Mouse (Mus musculus) frontal cortex, adult (tissue): ENCODE data around the gene Nos3.

Source experiments
- ATAC-seq: cut with Nextera tagmentation; 2 replicates; pipeline ENCODE4 v1.9.2; 2017; ENCODE audit warnings: mild to moderate bottlenecking, moderate library complexity, mixed read lengths; ENCODE audit not compliant: low TSS enrichment

The Nos3 gene

DNA sequence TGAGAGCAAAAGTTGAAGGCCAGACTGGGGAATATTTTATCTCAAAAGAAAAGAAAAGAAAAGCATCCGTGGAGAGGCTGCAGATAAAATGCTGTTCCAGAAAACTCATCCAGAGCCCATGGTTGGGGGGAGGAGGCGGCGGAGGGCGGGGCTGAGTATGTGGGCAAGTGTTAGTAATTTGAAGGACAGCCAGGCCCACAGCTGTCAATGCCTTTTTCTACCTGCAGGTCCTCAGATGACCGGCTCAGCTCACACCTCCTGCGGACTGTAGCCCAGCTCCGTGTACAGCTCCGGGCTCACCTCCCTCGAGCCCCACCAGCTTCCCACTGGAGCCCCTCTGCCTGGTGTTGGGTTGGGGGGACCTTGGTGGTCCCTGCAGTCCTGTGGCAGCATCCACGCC, 35.1 kb downstream of the Nos3 start:
- ATAC-seq: no peak

GRCm38 (mm10) chr5:24400362-24400761, 35.8 kb downstream of the Nos3 start:
- ATAC-seq: no peak

DNA sequence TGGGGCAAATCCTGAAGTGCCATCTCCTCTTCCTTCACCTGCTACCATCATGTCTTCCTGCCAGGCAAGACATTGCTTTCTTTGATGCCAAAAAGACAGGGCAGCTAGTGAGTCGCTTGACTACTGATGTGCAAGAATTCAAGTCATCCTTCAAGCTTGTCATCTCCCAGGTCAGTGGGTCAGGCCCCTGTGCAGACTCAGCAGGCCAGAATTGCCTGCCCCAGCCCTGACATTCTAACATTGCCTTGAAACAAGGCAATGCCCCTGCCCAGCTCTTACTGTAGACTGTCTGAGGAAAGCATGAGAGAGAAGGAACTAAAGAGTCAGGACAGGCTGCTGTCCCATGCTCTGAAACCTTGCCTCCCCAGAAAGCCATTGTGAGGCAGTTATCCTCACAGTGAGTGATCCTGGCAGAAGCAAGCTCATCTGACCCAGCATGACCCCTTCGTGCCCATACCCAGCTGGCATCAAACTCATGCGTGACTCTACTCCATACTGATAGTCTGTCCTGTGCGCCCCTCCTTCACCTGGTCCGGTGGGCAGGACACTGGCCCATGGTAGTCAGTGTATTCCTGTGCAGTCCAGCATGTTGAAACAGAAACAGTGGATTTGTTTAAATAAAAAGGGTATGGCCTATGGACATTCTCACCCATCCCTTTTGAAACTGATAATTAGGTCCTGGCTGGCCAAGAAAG, 36.4 kb downstream of the Nos3 start:
- no peak for ATAC-seq

DNA sequence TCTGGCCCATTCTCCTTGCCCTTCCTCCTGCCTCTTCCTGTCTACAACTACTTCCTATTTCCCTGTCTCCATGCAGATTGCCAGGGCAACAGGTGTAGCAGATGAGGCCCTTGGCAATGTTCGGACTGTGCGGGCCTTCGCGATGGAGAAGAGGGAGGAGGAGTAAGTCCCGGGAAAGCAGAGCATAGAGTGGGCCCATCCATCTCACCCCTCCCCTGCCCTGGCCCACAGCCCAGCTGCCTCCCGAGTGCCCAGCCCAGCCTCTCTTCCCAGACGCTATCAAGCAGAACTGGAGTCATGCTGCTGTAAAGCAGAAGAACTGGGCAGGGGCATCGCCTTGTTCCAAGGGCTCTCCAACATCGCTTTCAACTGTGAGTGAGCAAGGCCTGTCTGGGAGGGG, 37.4 kb downstream of the Nos3 start:
- ATAC-seq: peak; percentile 10; the same call in 1 of the 2 replicates

GRCm38 (mm10) chr5:24404594-24405360, 40.2 kb downstream of the Nos3 start:
- peak; percentile 42 for ATAC-seq

GRCm38 (mm10) chr5:24405389-24405876, 40.8 kb downstream of the Nos3 start:
- no peak for ATAC-seq

- no peak for ATAC-seq
Observed at GRCm38 (mm10) chr5:24408651-24409050, 44.0 kb downstream of the Nos3 start.

DNA sequence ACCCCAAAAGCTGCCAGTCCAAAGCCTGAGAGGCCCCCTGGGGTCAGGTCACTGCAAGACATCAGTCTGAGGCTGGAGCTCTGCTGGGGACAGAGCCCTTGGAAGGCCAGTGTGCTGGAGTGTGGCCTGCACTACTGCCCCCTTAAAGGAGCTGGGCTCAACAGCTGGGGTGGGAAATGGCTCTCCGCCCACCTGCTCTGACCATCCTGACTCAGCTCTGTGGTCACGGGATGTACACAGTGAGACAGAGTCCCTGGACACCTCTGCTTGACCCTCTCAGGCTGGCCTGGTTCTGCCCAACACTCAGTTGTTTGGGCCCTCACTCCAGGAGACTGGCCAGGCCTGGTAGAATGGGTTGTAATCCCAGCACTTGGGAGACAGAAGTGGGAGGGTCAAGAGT, 44.9 kb downstream of the Nos3 start:
- ATAC-seq: no peak

- no peak for ATAC-seq
Observed at GRCm38 (mm10) chr5:24412063-24412462, 47.5 kb downstream of the Nos3 start.

- ATAC-seq: no peak
Observed at GRCm38 (mm10) chr5:24413042-24413693, 48.6 kb downstream of the Nos3 start, which contains the start of gene Asic3. TSS of gene Asic3 (plus strand) at chr5:24413392.

DNA sequence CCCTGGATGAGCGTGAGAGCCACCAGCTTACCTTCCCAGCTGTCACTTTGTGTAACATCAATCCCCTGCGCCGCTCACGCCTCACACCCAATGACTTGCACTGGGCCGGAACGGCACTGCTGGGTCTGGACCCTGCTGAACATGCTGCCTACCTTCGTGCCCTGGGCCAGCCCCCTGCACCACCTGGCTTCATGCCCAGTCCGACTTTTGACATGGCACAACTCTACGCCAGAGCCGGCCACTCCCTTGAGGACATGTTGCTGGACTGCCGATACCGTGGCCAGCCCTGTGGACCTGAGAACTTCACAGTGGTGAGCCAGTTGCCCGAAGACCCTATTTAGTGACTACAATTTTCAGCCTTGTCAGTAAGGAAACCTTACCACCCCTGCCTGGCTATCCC, 49.3 kb downstream of the Nos3 start:
- ATAC-seq: no peak

GRCm38 (mm10) chr5:24416222-24416736, 51.7 kb downstream of the Nos3 start:
- ATAC-seq: peak; percentile 71

DNA sequence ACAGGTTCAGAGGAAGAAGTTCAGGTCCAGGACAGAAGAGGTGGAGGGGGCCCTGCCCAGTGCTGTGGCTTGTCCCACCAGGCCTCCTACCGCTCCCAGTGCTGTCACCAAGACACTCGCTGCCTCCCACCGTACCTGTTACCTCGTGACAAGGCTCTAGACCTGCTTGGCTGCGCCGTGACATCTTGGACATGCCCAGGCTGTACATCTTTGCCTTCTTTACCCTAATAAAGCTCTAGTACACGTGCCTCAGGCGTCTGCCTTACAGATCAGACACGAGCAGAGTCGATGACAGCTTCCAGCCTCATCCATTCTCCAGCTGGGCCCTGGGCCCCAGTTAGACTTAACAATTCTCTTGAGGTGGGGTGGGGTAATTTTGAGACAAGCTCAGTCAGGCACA, 53.0 kb downstream of the Nos3 start:
- ATAC-seq: no peak

- no peak for ATAC-seq
Observed at GRCm38 (mm10) chr5:24420381-24420780, 55.8 kb downstream of the Nos3 start.

DNA sequence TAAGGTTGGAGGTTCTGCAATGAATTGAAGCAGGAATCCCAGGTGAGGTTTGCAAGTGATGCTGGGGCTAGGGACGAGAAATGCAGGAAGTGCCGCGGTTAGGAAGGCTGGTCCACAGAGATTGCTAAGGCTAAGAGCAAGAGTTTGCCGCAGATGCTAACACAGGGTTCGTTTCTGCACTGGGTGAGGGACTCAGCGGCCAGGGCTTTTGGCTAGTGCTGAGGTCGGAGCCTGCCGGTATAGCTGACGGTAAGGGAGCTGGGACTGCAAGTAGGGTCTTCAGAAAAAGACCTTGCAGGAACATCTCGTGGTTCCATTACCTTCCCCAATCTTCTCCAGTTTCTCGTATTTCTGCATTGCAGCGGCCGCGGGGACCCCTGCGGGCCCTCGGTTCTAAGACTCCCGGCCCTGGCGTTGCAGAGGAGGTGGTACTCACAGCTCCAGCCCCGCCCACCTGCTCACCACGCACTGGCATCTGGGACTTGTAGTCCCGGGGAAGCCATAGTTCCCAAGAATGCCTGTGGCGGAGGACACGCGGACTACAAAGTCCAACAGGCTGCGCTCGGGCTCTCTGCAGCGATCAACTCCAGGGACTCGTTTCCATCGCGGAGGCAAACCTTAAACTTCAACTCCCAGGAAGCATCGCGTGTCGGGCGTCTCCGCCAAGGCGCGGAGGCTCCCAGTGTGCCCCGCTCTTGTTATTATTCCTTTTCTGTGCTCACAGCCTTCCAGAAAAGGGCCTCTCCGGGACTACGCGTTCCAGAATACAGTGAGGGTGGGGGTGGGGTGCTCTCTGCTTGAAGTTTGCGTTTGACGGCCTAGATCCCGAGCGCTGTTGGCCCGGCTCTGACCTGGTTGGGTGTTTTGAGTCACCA, 58.8 kb downstream of the Nos3 start, which contains the start of the genes Cdk5 and Slc4a2:
TSS of gene Cdk5 (minus strand) at position 402 of the 875 bp plus-strand sequence.
TSS of gene Slc4a2 (plus strand) at position 709 of the 875 bp plus-strand sequence.
- ATAC-seq: peak; percentile 85

DNA sequence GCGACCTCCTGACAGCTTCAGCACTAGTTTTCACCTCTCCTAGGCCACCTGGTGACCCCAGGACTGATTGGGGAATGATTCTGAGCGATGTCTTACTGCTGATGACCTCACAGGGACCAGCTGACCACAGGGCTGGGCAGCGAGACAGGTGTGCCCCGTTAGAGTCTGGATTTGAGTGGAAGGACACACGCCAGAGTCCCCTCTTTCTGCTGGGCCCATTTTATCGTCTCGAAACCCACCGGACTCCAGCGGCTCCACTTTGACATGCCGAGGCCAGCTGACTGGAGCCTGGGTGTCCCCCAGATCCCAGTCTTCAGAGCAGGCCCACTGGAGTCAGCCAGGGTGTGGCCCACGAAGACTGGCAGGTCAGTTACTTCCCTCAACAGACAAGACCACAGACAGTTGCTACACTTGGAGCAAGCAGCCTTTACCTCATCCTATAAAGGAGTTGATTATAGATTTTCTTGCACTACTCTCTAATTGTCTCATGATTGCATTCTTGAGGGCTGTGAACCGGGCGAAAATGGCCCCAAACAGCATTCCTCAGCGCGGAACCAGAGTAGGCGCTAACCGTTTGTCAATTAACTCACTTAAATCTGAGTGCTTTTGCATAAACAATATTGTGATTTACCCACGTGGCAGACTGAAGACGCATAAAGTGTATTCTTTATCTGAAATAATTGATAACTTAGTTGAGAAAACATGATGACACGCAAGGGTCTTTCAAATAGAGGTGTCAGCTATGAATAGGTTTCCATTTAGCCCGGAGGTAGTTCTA, 59.6 kb downstream of the Nos3 start:
- peak; percentile 5 for ATAC-seq

- ATAC-seq: peak; percentile 28
Observed at GRCm38 (mm10) chr5:24424861-24425411, 60.3 kb downstream of the Nos3 start.

DNA sequence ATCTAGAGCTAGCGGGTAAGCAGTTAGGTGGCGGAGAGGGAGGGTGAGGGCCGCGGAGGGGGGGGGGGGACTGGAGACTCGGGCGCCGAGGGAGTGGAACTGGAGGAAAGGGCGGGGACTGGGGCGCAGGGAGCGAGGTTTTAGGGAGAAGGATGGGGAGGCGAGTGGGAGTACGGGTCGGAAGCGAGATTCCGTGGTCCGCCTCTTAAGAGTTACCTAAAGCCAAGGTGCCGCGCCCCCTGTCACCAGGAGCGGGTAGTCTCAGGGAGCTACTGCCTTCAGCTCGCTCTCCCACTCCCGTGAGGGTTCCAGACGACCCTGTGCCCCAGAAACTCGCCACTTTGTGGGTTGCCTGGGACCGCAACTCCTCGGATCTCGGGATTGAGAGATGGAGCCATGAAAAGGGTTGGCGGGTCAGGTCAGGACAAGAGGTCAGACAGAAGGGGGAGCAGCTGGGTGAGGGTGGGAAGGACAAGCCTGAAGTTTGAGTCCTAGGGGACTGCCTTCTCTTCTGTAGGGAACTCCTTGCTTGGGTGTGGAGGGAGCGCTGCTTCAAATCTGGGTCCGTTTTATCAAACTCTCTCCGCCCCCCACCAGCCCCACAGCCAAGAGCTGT, 60.9 kb downstream of the Nos3 start:
- no peak for ATAC-seq

GRCm38 (mm10) chr5:24426037-24426432, 61.4 kb downstream of the Nos3 start:
- no peak for ATAC-seq
